Mouse (Mus musculus): Measurements from ENCODE around the gene Itga2.

GRCm38 (mm10) chr13:114818513-114818912 lies 113.4 kb downstream of the Itga2 start:
- TF ChIP-seq CTCF (IDR thresholded peaks at IDR 0.05; ENCODE audit: low read depth, low read length) (no peak), POLR2A (IDR thresholded peaks at IDR 0.05; ENCODE audit: borderline replicate concordance, low read depth, low read length) (no peak)

Measured in bone marrow macrophage, adult 2 months (primary cell).